Mouse (Mus musculus): Measurements from ENCODE around the gene Gm14525.
"Not testable (repeated sequence)": the region's sequence is repeated elsewhere in the genome, so short reads cannot be mapped to it uniquely, and the experiment has no call there.

The Gm14525 gene

DNA sequence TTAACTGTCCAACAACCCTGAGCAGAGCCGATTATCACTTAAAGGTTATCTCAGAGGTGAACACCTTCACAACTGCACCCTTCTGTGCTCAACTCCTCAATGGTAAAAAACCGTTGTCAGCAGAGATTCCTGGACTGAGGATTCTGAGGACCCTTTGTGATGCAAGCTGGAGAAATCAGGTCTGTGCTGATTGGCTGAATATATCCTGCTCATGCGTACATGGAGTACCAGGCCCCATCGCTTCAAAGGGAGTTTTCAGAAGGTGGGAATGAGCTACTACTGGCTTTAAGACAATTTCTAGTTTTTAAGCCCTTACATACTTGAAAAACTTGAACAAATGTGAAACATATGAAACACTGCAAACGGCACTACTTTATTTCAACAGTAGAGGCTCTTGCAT is at the start of gene Gm14525:
Gene Gm14525, minus strand, starts transcription at position 101 of the 400 bp plus-strand sequence.
- not testable (repeated sequence) for DNase-seq (ENCODE audit: low read depth, low spot score)

Data from mesoderm, embryonic 11.5 days (tissue).